Mouse (Mus musculus) left cerebral cortex, postnatal 10 days (tissue): ENCODE data around the gene Casq2. TPM values are rescaled to one million over a fixed set of nuclear protein-coding genes. Genes with fewer than 3 reads are reported as not detected.
A peak's percentile ranks its signal among the peaks of the same experiment; 100 is the strongest.
"Not testable (repeated sequence)": the region's sequence is repeated elsewhere in the genome, so short reads cannot be mapped to it uniquely, and the experiment has no call there.

Source experiments
- DNase-seq, 2 experiments: peaks; one replicate each; pipeline ENCODE4 v3.0.0; 2021 to 2022; ENCODE audit warnings: low spot score in 2 of 2, mixed read lengths in 1 of 2; ENCODE audit errors: extremely low spot score in 1 of 2
- intact Hi-C: fragments of 180-260 bp; cut with DNase I; formaldehyde crosslinking; loops from one replicate; pipeline ENCODE4 v1.15.1; 2025
- total RNA-seq, 2 experiments: library from RNA; stranded (reverse); gene quantifications; 2 replicates each; pipeline ENCODE4 v1.2.3; 2021

Gene Casq2
- total RNA-seq, 2 experiments from 2014 or later, result 0.45 to 0.73 TPM

GRCm38 (mm10) chr3:102152872-102153271 lies 66.7 kb downstream of the Casq2 start:
- intact Hi-C loops, result no loop called here
- no peak for DNase-seq

DNA sequence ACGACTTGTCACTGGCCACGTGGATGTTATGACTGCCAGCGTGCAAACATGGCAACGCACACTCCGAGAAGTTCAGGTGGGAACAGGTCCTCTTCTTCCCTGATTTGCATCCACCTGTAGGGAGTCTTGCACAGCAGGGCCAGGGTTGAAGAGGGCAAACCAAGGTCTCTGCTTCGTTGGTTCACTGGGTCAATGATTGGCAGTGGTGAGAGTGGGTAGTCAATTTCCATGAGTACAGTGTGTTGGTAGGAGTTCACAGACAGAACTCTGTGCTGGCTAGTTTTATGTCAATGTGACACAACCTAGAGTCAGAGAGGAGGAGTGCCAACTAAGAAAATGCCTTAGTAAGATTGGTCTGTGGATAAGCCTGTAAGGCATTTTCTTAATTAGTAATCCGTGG lies 67.9 kb downstream of the Casq2 start:
- intact Hi-C loops, result no loop called here
- no peak for DNase-seq

- intact Hi-C loops, result no loop called here
Observed at GRCm38 (mm10) chr3:102156737-102157136, 70.5 kb downstream of the Casq2 start.

DNA sequence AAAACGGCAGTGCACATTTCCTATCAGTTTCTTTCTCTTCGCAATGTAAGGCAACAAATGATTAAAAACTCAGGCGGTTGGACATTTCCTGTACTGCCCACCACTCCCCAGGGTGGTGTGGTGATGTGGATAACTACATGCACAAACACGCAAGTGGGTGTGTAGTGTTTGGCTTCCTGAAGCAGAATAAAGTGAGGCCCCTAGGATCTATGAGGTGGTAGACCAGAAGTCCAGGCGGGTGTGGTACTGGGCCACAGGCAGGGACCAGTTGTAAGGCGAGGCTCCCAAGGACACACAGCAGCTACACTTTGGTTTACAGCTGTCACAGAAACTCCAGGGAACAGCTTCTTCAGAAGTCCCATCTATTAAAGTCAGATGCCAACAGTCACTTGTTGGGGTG lies 71.4 kb downstream of the Casq2 start:
- intact Hi-C loops, result no loop called here
- no peak for DNase-seq

More at GRCm38 (mm10) chr3:102156737-102157136, 70.5 kb downstream of the Casq2 start:
- DNase-seq, result no peak

- DNase-seq, result no peak
- intact Hi-C loops, result no loop called here
Observed at GRCm38 (mm10) chr3:102158759-102159422, 72.7 kb downstream of the Casq2 start.

DNA sequence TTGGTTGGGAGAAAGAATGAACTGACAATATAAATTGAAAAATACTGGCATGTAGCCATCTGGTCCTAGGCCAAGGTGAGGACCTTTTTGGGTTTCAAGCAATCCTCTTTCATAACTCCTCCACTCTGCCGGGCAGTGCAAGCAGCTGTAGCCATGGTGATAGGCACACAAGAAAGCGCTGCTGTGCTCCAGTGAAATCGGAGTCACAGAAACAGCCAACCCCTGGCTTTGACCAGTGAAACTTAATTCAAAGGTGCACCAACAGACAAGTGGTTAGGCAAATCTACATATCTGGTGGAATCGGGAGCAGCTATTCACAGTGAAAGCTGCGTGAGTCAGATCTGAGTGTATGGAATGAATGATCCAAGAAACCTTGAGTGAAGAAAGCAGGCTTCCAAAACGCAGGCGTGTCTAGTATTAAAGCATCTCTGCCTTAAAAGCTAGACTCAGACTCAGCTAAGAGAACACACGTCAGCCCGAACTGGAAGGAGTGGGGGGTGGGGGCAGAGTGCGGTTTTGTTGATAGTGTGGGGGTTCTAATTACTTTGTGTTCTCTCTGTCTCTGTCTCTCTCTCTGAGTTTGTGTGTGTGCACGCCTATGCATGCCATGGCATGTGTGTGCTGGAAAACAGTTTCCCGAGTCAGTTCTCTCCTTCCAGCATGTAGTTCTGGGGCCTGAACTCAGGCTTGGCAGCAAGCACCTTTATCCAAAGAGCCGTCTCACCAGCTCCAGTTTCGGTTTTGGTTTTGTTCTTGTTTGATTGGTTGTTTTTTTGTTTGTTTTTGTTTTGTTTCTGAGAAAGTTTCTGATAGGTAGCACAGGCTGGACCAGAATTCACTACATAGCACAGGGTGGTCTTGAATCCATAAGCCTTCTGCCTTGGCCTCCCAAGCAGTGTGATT lies 73.5 kb downstream of the Casq2 start:
- intact Hi-C loops, result no loop called here
- DNase-seq, result no peak

GRCm38 (mm10) chr3:102163861-102164260 lies 77.6 kb downstream of the Casq2 start:
- DNase-seq, intact Hi-C loops: not testable (repeated sequence)

GRCm38 (mm10) chr3:102164911-102165310 lies 78.7 kb downstream of the Casq2 start:
- no peak for DNase-seq
- intact Hi-C loops, result loop anchor here (5.0 kb wide), 1 partner anchor 37 kb away; the partner anchor contains the start of gene Vangl1

DNA sequence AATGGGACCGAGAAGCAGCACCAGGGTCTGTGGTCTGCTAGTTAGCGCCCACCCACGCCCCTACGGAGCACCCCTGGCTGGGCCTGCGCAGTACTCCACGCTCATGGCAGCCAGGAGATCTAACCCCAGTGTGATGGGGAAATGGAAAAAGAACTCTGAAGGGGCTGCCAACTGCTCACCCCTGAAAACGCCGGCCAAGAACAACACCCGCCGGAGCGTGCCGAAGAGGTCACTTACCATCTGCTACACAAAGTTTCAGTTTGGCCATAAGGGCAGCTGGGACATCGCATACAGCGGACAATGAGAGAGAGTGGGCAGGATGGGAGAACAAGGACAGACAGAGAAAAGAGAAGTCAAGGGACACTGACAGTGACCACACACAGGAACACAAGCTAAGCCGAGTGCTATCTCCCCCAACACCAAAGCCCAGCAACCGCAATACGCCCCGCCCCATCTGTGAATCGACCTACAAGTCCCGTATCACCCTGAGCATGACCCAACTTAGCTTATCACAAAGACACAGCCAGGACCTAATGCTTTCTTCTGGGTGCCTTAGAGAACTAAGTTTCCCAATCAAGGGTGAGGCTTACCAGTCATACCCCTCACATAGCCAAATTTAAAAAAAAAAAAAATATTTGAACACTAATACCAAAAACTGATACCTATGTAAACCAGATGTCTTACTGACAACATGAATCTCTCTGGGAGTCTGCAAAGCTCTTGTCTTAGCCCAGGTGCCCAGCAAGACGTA lies 79.5 kb downstream of the Casq2 start:
- intact Hi-C loops, result loop anchor here (5.0 kb wide), 1 partner anchor 37 kb away; the partner anchor contains the start of gene Vangl1

DNA sequence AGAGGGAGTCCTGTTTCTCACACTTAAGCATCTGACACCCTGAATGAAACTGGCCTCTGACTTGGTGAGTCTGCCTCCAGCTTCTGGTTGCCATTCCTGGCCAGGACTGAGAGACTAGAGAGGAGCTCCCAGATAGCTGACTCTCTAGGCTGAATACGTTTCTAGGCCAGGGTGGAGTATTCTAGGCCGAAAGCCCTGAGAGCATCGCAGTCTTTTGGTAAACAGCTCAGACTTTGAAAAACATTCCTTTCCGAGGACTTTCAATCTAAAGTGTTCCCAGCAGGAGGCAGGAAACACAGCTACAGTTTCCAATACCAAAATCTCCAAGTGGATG lies 80.0 kb downstream of the Casq2 start:
- intact Hi-C loops, result loop anchor here (5.0 kb wide), 1 partner anchor 36 kb away; the partner anchor contains the start of gene Vangl1

More for the DNA sequence above, 79.5 kb downstream of the Casq2 start:
- DNase-seq, result no peak

DNA sequence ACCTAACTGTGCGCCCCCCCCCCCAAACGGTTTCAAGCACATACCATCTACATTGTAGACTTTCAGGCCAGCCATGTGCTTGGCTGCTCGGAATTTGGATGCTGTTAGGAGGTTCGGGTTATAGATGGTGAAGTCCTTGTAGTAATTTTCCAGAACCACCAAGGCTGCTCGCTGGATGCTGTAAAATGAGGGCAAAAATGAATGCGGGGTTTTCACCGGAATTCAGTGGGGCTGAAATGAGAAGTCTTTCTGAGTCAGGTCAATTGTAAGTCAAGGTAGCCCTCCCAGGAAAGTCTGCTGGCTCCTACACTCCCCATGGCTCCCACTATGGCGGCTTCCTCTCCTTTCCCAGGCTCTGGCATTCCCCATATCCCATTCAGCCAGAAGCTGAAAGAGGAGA lies 80.6 kb downstream of the Casq2 start:
- no peak for DNase-seq
- intact Hi-C loops, result loop anchor here (5.0 kb wide), 1 partner anchor 36 kb away; the partner anchor contains the start of gene Vangl1

More for the DNA sequence above, 80.0 kb downstream of the Casq2 start:
- DNase-seq, result no peak

- intact Hi-C loops, result loop anchor here (5.0 kb wide), 1 partner anchor 35 kb away; the partner anchor contains the start of gene Vangl1
- DNase-seq, result no peak
Observed at GRCm38 (mm10) chr3:102167555-102168210, 81.5 kb downstream of the Casq2 start.

GRCm38 (mm10) chr3:102169197-102169905 lies 83.1 kb downstream of the Casq2 start:
- intact Hi-C loops, result loop anchor here (5.0 kb wide), 1 partner anchor 33 kb away; the partner anchor contains the start of gene Vangl1
- peak; percentile 95 to 96 for DNase-seq

GRCm38 (mm10) chr3:102174118-102174865 lies 88.1 kb downstream of the Casq2 start:
- intact Hi-C loops, result no loop called here
- DNase-seq, result no peak

- intact Hi-C loops, result no loop called here
- no peak for DNase-seq
Observed at GRCm38 (mm10) chr3:102175701-102176100, 89.5 kb downstream of the Casq2 start.

GRCm38 (mm10) chr3:102176116-102176515 lies 89.9 kb downstream of the Casq2 start:
- DNase-seq, result no peak
- intact Hi-C loops, result no loop called here
